Mouse (Mus musculus): ENCODE measurements at regions not wholly inside any gene's neighbourhood (a gene's known extent, or its start where the extent isn't known, plus 50 kb on each side); places are given as distances from the start of the nearest gene placed in this dataset.

GRCm38 (mm10) chr8:80262911-80263310 lies 205.1 kb upstream of the Hhip start:
- DNase-seq (ENCODE audit: low spot score in 2 of 2): no peak

GRCm38 (mm10) chr8:80253541-80253940 lies 195.7 kb upstream of the Hhip start:
- DNase-seq (ENCODE audit: low spot score in 2 of 2): no peak

- DNase-seq (ENCODE audit: low spot score in 2 of 2): no peak
Measured at GRCm38 (mm10) chr8:80251595-80251994, 193.8 kb upstream of the Hhip start.

GRCm38 (mm10) chr8:80250305-80251161 lies 192.7 kb upstream of the Hhip start:
- no peak for DNase-seq (ENCODE audit: low spot score in 2 of 2)

- no peak for DNase-seq (ENCODE audit: low spot score in 2 of 2)
Measured at GRCm38 (mm10) chr8:80249762-80250161, 192.0 kb upstream of the Hhip start.

GRCm38 (mm10) chr8:80239879-80240278 lies 182.1 kb upstream of the Hhip start:
- DNase-seq (ENCODE audit: low spot score in 2 of 2): no peak

GRCm38 (mm10) chr8:80210361-80210760 lies 152.6 kb upstream of the Hhip start:
- no peak for DNase-seq (ENCODE audit: low spot score in 2 of 2)

- no peak for DNase-seq (ENCODE audit: low spot score in 2 of 2)
Measured at GRCm38 (mm10) chr8:80204678-80205654, 147.2 kb upstream of the Hhip start.

- DNase-seq (ENCODE audit: low spot score in 2 of 2): no peak
Measured at GRCm38 (mm10) chr8:80203769-80204677, 146.2 kb upstream of the Hhip start.

- no peak for DNase-seq (ENCODE audit: low spot score in 2 of 2)
Measured at GRCm38 (mm10) chr8:80197680-80198079, 139.9 kb upstream of the Hhip start.

GRCm38 (mm10) chr8:80190510-80190908 lies 132.7 kb upstream of the Hhip start:
- DNase-seq (ENCODE audit: low spot score in 2 of 2): no peak

- peak in 1 of 2 experiments; percentile 9 for DNase-seq (ENCODE audit: low spot score in 2 of 2)
Measured at GRCm38 (mm10) chr8:80189797-80190509, 132.1 kb upstream of the Hhip start.

- no peak for DNase-seq (ENCODE audit: low spot score in 2 of 2)
Measured at GRCm38 (mm10) chr8:80185286-80185685, 127.5 kb upstream of the Hhip start.

GRCm38 (mm10) chr8:80168688-80169087 lies 110.9 kb upstream of the Hhip start:
- no peak for DNase-seq (ENCODE audit: low spot score in 2 of 2)

- no peak for DNase-seq (ENCODE audit: low spot score in 2 of 2)
Measured at GRCm38 (mm10) chr8:80149458-80150083, 91.8 kb upstream of the Hhip start.

GRCm38 (mm10) chr8:80147929-80148328 lies 90.1 kb upstream of the Hhip start:
- DNase-seq (ENCODE audit: low spot score in 2 of 2): no peak

- no peak for DNase-seq (ENCODE audit: low spot score in 2 of 2)
Measured at GRCm38 (mm10) chr8:80138481-80138880, 80.7 kb upstream of the Hhip start.

GRCm38 (mm10) chr8:80120378-80120965 lies 62.7 kb upstream of the Hhip start:
- DNase-seq (ENCODE audit: low spot score in 2 of 2): no peak

GRCm38 (mm10) chr8:80117328-80117727 lies 59.5 kb upstream of the Hhip start:
- DNase-seq (ENCODE audit: low spot score in 2 of 2): no peak
